Mouse (Mus musculus): Measurements from ENCODE around the gene Hfe2. TPM values are rescaled to one million over a fixed set of nuclear protein-coding genes. Genes with fewer than 3 reads are reported as not detected.
"Not testable (repeated sequence)": the region's sequence is repeated elsewhere in the genome, so short reads cannot be mapped to it uniquely, and the experiment has no call there.

Gene Hfe2
- polyA plus RNA-seq, 2 experiments from 2014 or later: not detected

DNA sequence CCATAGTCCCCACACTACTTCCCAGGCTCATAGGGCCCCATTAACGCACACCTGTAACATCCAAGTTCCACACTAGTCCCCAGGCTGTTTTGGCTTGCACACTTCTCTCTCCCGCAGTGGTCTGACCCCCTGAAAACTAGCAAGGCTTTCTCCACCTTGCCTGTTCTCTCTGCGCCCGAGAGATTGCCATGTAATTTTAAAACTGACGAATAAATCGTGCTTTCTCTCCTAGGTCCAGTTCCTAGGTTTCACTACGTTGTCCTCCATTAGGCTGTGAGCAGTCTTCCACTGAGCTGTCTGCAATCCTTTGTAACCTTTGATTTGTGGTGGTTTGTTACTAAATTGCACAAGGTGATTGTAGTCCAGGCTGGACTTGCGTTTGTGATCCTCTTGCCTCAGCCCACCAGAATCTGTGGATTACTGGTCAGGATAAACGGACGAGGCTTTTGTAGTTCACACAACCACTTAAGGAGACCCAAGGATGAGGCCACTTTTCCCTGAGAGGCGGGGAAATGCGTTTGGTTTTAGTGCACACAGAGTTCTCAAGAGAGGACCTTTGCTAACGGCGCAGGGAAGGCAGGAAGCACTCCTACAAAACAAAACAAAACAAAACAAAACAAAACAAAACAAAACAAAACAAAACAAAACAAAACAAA lies 28.2 kb upstream of the Hfe2 start:
- not testable (repeated sequence) for ATAC-seq

DNA sequence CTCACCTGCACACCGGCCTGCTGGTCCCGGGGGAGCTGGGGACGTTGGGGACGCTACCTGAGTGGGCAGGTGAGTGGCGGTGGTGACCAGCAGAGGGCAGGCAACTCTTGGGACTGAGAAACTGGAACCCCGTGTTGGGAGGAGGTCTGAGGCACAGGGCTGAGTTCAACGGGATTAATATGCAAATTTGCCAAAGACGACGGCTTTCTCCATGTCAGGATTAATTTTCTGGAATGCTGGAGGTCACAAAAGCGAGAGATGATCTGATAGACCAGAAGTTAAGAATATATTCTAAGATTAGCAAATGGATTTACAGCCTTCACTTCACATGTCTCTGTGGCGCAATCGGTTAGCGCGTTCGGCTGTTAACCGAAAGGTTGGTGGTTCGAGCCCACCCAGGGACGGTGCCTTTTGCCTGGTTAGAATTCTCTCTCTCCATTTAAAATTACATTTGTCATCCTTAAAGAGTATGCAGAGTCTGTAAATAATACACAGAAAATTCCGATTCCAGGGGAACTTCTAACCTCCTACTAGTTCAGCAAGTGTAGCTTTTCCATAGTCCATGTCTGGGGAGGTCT lies 27.4 kb upstream of the Hfe2 start:
- ATAC-seq: no peak

DNA sequence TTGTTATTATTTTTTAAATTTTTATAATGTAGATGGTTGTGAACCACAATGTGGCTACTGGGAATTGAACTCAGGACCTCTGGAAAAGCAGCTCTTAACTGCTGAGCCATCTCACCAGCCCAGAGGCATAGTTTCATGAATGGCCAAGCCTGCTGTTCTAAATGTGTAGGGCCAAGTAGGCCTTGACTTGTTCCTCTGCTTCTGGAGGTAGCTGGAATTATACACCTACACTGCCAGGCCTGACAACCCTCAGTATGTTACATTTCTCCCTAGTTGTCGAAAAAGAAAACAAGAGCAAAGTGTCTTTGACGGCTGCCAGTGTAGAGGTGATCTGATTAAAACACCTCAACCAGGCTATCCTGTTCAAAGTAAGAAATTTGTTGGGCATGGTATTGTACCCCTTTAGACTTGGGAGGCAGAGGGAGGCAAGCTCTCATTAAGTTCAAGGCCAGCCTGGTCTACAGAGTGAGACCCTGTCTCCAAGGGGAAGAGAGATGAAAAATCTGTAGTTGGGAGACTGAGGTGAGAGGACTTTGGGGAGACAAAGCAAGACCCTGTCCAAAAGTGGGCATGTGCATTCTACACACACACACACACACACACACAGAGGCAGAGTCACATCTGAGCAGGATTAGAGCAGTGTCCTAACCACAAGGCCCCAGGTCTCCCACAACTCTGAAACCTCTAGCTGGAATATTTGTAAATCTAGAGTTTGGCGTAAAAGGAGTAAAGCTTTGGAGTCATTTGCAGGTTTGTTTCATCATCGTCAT lies 26.3 kb upstream of the Hfe2 start:
- no peak for ATAC-seq

DNA sequence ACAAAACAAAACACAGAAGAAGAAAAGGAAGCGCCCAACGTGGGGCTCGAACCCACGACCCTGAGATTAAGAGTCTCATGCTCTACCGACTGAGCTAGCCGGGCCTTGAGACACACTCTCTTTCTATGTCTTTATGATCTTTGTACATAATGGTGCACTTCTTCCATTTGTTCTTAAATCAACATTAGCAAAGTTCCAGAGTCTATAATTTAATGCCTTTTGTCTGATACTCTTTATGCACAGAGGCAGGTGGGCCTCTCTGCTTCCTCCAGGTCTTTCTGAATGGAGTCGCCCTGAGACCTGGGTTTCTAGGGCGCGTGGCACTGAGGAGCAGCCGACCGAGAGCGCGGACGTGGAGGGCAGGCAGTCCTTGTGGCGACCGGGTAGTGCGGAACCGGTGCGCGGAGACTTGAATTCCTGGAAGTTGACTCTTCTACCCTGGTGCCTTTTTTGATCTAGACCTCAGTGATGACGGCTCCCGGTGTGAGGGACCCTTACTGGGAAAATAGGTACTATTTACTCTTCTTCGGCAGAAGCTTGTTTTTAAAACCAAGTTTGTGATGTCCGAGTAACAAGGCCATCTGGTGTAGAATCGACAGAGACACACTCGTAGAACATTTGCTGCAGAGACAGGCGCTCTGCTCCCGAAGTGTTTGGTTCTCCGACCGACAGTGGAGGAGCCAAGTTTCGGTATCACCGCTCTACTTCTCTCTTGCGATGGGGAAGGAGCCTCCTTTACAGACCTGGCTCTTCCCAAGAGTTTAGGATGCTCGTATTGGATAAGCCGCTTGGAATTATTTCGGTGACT lies 25.3 kb upstream of the Hfe2 start:
- peak; percentile 17 for ATAC-seq

DNA sequence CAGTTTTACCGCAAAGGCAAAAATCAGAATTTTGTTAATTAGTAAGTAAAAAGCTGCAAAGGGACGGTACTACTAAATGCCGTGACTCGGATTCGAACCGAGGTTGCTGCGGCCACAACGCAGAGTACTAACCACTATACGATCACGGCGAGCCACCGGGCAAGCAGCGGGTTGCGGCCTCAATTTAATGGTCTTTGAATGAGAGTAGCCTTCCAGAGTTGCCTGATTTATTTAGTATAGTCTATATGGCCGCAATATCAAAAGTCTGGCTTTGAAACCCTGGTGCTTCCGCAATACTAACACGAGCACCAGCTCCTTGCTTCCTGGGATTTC lies 24.7 kb upstream of the Hfe2 start:
- ATAC-seq: peak; percentile 41

DNA sequence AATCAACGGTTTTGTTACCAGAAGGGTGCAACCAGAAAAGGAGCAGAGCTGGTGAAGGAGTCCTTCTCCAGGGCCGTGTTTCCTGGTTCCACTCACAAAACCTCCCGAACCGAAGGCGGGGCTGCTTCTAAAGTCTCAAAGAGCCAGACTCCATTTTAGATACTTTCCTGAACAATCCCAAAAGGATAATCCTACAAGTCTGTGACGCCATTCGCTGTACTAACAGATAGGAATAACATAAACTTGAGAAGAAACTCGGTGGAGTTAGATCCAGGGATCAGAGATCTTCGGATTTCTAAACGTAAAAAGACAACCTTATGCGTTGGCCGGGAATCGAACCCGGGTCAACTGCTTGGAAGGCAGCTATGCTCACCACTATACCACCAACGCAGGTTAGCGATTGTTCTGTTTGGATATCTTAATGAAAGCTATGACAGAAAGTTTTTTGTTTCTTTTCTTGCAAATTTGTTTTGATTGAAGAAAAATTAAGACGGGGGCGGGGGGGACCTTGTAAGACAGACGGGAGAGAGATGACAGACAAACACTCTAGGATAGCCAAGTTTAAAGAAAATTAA lies 24.2 kb upstream of the Hfe2 start:
- ATAC-seq: peak; percentile 34

DNA sequence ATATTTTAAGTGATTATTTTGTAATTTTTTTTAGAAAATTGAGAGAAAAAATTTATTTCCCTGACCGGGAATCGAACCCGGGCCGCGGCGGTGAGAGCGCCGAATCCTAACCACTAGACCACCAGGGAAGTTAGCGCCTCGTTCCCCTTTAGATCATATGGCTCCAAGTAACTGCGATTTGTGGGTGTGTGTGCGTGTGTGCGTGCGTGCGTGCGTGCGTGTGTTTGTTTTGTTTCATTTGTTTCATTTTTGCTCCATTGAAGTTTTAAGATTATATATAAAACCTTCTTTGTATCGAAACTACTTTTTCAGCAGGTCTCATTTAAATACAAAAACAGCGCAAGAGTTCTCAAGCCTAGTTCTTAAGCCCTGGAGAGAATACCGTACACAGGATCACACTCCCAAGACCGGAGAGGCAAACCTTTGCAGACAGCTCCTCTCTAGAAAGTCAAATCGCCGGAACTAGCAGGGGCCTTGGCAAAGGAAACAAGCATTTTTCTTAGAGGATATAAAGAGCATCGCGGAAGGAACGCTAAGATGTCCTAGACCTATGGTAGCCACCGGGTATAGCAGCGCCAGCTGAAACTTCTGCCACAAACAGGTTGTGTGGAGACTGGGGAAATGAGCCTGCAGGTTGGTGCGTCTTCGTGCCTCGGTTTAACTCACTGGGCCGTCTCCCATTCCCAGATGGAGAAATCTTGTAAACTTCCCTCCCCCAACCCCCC lies 23.4 kb upstream of the Hfe2 start:
- ATAC-seq: peak; percentile 18

DNA sequence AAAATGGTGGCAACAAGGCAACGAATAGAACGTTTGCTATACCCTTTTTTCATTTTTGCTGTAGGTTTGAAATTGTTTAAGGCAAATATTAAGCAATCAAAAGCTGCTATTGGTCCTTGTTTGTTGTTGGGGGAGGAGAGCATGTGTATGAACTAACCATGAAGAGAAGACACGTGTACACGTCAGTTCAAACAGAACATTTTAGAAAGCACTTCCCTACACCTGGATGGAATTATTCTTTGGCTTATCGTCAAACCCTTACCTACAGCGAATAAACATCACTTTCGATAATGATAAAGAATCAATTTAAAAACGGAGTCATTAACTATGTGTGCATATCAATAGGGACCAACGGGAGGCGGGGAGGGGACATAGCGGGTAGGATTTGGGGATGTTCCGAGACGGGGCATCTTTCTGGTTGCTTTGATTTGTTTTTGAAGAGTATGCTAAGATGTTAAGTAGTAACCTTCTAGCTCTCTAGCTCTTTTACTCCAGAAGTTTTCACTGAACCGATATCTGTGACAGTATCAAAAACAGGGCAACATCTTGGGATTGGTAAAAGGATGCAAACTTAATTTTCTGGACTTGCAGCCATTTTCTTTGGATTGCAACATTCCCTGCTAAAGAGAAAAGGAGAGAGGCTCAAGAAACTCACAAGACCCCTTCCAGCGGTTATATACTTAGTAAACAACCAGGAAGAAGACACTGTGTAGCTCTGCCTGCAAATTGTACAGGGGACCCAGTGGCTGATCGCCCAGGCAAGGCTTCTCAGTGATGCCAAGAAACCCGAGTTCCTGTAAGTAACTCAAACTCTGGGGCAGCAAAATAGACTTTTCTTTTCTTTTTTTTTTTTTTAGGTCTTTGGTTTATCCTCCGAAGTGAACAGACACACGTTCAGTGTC lies 22.5 kb upstream of the Hfe2 start:
- ATAC-seq: no peak

DNA sequence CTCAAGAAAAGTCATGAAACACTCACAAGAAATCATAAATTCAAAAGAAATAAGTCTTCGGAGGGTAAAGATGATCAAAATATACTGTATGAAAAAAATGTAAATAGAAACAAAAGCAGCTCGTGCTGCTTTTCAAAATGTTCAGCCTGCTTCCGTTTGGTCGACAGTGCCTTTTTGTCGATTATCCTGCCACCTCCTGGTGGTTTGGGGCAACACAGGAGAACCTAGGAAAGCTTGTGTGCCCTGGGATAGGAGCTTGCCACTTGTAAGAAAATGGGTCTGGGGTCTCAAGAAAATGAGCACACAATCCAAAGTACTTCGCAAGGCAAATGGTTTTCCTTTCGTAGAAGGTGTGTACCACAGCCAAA lies 21.9 kb upstream of the Hfe2 start:
- peak; percentile 37 for ATAC-seq

DNA sequence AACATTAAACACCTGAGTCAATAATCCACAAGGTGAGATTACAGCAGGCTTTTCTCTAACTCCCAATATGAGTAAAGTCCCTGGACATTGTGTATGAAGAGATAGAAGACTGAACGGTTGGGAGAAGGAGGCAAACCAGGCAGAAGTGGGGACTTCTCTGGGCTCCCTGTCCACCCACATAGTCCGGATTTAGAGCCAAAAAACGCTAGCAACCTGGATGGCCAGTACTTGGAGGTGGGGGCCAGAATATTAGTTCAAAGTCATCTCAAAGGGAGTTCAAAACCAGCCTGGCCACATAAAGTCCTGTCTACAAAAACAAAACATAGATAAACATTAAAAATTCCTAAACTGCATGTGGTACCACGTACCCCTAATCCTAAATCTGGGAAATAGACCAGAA lies 21.0 kb upstream of the Hfe2 start:
- no peak for ATAC-seq

DNA sequence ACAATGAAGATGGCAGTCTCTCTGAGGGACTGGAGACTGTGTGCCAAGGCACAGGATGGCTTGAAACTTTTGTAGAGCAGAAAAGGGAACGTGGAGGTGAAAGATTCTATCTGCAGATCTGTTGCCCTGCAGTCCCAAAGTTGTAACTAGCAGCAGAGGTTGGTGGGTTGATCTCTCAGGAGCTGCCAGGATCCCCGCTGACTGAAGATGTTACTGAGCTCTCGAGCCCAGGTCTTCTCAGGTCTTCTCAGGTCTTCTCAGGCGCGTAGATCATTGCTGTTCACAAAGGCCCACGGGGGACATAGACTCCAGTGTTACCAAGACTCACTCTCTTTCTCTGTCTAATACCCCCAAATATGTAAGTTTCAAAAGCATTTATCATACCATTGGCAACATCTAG lies 20.0 kb upstream of the Hfe2 start:
- no peak for ATAC-seq

DNA sequence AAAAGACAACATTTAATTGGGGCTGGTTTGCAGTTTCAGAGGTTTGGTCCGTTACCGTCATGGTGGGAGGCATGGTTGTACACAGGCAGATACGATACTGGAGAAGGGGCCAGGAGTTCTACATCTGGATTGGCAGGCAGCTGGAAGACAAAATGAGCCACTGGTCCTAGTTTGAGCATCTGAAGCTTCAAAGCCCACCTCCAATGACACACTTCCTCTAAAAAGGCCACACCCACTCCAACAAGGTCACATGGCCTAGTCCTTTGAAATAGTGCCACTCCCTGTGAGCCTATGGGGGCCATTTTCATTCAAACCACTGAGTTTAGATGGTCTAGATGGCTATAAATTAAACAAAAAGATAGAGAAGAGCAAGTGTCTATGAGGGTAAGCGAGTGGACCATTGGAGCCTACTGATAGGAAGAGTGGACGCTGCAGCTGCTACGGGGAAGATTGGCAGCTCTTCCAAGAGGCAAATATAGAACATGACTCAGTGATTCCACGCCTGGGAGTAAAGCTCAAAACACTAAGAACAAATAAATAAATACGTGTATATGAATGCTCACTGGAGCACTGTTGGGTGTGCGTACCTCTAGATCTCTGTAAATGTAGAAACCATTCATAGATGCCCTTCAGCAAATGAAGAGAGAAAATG lies 18.4 kb upstream of the Hfe2 start:
- no peak for ATAC-seq

DNA sequence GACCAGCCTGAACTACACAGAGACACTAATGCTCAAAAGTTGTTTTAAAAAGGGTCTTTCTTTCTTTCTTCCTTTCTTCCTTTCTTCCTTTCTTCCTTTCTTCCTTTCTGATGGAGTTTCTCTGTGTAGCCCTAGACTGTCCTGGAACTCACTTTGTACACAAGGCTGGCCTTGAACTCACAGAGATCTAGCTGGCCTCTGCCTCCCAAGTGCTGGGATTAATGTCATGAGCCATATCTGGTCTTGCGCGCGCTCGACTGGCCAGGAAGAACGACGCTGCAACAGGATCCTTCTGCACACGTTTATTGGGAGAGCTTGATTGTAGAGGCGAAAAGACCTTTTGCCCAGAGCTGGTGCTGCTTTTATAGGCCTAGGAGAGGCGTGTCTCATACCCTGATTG lies 17.0 kb upstream of the Hfe2 start:
- not testable (repeated sequence) for ATAC-seq

DNA sequence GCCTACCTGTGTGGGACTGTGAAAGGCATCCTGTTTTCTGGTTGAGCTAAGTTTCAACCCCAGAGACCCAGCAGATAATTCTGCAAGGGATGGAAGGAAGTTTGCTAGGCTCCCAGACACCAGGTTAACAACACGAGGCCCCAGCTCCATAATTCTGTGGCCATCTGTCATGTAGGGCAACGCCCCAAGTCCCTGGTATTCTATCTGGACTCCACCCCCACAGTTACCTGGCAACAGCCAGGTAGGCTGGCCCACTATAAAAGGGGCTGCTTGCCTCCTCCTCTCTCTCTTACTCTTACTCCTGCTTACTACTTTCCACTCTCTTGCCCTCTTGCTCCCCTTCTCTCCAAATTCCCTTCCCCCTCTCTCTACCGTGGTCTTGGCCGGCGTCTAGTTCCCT lies 4.8 kb upstream of the Hfe2 start:
- ATAC-seq: no peak

DNA sequence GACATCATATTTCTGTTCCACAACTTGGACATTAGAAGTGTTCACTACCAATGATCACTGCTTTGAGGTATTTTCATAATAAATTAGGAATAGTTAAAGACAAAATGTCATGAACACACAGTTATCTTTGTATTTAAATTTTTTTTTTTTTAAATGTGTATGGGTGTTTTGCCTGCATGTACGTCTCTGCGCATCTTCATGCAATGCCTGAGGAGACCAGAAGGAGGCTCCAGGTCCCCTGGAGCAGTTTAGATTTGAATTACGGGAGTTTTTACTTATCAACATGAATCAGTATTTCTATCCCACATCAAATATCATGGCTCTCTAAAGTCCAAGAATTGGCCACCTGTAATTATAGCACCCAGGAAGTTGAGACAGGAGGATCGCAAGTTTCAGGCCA lies 2.8 kb upstream of the Hfe2 start:
- peak; percentile 46 for ATAC-seq

DNA sequence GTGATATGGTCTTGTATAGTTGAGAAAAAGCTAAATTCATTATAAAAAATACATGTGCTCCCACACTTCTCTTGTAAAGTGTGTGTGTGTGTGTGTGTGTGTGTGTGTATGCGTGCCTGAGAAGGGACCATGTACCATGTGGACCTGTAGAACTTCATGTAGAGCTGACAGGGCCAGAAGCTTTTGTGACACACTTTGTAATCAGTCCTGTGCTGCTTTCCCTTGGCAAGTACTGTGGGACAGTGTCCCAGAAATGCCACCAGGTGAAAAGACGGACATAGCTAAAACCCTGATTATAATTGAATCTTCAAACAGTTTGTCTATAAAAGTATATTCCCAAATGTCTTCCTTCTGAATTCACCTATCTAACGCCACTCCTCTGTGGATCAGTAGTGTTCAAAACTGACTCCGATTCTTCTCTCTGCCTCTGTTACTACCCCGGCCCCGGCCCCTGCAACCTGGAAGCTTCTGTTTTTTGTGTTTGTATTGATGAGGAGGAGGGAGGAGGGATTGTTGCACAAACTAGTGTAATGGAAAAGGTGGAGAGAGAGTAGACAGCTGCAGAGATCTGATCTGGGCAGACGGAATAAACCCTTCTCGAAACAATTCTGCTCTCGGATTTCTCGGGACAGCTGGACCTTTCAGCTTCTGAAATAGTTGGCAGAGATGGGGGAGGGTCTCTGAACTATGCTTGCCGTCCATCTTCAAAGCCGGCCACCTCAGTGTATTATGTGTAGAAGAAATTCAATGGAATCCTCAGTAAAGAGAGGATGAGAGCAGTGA lies 753 bp upstream of the Hfe2 start:
- no peak for ATAC-seq

DNA sequence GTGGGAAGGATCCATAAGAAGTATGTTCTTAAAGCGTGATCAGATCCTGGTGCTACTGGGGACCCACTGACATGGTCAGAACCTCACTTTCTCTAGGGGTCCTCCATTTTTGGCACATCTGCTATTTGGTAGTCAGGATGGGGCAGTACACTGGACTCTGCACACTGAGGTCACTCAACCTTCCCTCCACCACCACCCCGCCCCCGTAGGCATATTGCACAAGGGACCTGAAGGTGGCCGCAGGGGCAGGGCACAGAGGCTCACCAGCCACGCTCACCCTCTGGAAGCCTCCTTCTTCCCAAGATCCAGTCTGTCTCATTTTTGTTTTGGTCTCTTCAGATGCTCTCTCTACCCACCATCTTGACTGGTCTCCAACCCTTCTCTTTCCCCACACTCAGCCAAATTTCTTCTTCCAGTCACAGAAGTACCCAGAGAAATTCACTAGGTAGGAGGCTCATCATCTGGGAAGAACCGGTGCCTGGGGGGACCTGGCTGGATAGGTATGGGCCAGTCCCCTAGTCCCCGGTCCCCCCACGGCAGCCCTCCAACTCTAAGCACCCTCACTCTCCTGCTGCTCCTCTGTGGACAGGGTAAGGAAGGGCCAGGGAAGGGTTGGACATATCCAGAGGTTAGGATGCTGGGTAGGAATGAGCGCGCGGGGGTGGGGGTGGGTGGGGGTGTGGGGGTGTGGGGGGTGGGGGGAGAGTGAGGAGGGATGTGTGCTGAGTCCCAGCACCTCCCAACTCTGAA lies 1.2 kb downstream of the Hfe2 start:
- no peak for ATAC-seq

DNA sequence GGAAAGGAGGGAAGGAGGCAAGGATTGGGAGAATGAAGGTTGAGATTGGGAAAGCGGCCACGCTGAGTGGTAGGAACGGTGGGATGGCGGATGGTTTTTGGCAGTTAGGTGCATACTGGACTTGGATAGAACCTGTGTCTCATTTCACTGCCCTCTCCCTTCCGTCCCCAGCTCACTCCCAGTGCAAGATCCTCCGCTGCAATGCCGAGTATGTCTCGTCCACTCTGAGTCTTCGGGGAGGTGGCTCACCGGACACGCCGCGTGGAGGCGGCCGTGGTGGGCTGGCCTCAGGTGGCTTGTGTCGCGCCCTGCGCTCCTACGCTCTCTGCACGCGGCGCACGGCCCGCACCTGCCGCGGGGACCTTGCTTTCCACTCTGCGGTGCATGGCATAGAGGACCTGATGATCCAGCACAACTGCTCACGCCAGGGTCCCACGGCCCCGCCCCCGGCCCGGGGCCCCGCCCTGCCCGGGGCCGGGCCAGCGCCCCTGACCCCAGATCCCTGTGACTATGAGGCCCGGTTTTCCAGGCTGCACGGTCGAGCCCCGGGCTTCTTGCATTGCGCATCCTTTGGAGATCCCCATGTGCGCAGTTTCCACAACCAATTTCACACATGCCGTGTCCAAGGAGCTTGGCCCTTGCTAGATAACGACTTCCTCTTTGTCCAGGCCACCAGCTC lies 2.0 kb downstream of the Hfe2 start:
- ATAC-seq: no peak

DNA sequence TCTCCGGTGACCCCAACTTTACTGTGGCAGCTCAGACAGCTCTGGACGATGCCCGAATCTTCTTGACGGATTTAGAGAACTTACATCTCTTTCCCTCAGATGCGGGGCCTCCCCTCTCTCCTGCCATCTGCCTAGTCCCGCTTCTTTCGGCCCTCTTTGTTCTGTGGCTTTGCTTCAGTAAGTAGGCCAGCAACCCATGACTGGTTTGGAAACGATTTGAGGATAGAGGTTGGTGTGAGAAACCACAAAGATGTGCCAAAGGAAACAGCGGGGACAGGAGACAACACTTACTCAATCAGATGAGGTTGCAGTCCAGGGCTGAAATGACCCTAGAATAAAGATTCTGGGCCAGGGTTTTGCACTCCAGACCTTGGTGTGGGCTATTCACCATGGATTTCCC lies 3.5 kb downstream of the Hfe2 start:
- no peak for ATAC-seq
